Mouse (Mus musculus) ES-E14 (cell line): ENCODE measurements at regions not wholly inside any gene's neighbourhood (a gene's known extent, or its start where the extent isn't known, plus 50 kb on each side); places are given as distances from the start of the nearest gene placed in this dataset.

Experiments used
- DNase-seq: peaks from one replicate; pipeline ENCODE4 v3.0.0-alpha.2; 2013; ENCODE audit warnings: low read depth, low spot score
- H3K27ac ChIP-seq: 2 replicates; pipeline ENCODE4 v1.5.1; 2012; ENCODE audit warnings: low read depth, mild to moderate bottlenecking, low read length, moderate library complexity, mixed read lengths; ENCODE audit not compliant: poor library complexity, insufficient read depth, severe bottlenecking
- H3K36me3 ChIP-seq: 2 replicates; pipeline ENCODE4 v1.6.1; 2012; ENCODE audit warnings: mild to moderate bottlenecking, low read length, moderate library complexity, mixed read lengths; ENCODE audit not compliant: control insufficient read depth, poor library complexity, insufficient read depth, severe bottlenecking
- H3K4me1 ChIP-seq, 2 experiments: fragments of 150-350 bp in 1 of 2; sonication (generic) in 1 of 2; 2 replicates each; pipeline ENCODE4 v1.6.1; 2012; ENCODE audit warnings: low read length in 2 of 2, mild to moderate bottlenecking in 1 of 2, mixed read lengths in 1 of 2; ENCODE audit not compliant: control insufficient read depth in 2 of 2, insufficient read depth in 2 of 2, poor library complexity in 1 of 2
- H3K4me3 ChIP-seq, 2 experiments: fragments of 150-350 bp in 1 of 2; sonication (generic) in 1 of 2; 2 replicates each; pipeline ENCODE4 v1.5.1; 2012; ENCODE audit warnings: low read length in 2 of 2, low read depth in 1 of 2, mild to moderate bottlenecking in 1 of 2, mixed read lengths in 1 of 2; ENCODE audit not compliant: insufficient read depth in 1 of 2, poor library complexity in 1 of 2, severe bottlenecking in 1 of 2
- H3K9ac ChIP-seq: 2 replicates; pipeline ENCODE4 v1.6.1; 2012; ENCODE audit warnings: low read depth, mild to moderate bottlenecking, low read length, mixed read lengths; ENCODE audit not compliant: poor library complexity, insufficient read depth, severe bottlenecking
- H3K9me3 ChIP-seq: fragments of 150-350 bp; sonication (generic); 2 replicates; pipeline ENCODE4 v1.6.1; 2012; ENCODE audit warnings: low read depth, mild to moderate bottlenecking, low read length; ENCODE audit not compliant: control insufficient read depth, insufficient read depth
- CHD2 ChIP-seq: IDR thresholded peaks from 2 replicates; pipeline ENCODE4 v1.6.1; 2014; ENCODE audit warnings: mild to moderate bottlenecking, low read depth, low read length, inconsistent platforms
- HCFC1 ChIP-seq: IDR thresholded peaks from 2 replicates; pipeline ENCODE4 v1.6.1; 2012; ENCODE audit warnings: low read length, inconsistent platforms, borderline replicate concordance; ENCODE audit not compliant: insufficient read depth
- MAFK ChIP-seq: IDR thresholded peaks from 2 replicates; pipeline ENCODE4 v1.6.1; 2014; ENCODE audit warnings: mild to moderate bottlenecking, low read depth, low read length, inconsistent platforms; ENCODE audit not compliant: insufficient read depth
- ZC3H11A ChIP-seq: IDR thresholded peaks from 2 replicates; pipeline ENCODE4 v1.6.1; 2012; ENCODE audit warnings: low read depth, mild to moderate bottlenecking, inconsistent platforms, low read length, borderline replicate concordance
- ZNF384 ChIP-seq: IDR thresholded peaks from 2 replicates; pipeline ENCODE4 v1.6.1; 2012; ENCODE audit warnings: low read depth, low read length, inconsistent platforms
- in situ Hi-C, 2 experiments: fragments of 600-800 bp; cut with MboI; formaldehyde crosslinking; loops; one replicate each; pipeline ENCODE4 v1.15.1; 2025; ENCODE audit warnings: low sequenced_read_pairs in 2 of 2, inconsistent platforms in 1 of 2; ENCODE audit not compliant: unreplicated experiment in 2 of 2

DNA sequence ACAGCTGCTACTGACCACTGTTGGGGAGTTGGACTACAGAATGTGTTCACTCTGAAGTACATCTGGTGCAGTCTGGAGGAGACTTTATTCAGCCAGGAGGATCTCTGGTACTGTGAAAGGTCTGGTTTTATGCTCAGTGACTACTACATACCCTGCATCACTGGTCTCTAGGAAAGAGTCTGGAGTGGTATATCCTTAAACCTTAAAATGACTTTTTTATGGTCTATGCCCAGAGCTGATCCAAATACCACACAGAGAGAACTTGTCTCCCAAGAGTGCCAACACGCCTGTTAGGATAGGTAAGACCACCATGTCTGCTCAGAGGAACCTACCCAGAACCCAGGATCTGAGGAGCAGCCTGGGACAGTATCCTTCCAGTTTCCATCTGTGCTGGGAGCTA lies 184.1 kb upstream of the Epha3 start:
- H3K9me3 ChIP-seq: no peaks in the 10 kb centered on the region
- H3K27ac ChIP-seq: no peak overlapping the region
- DNase-seq: no peak
- in situ Hi-C loops: no loop called here
- no peaks in the 10 kb centered on the region for H3K4me1 ChIP-seq
- H3K36me3 ChIP-seq: no peaks in the 10 kb centered on the region
- H3K4me3 ChIP-seq: no peak overlapping the region
- TF ChIP-seq ZNF384 (no peak), ZC3H11A (no peak), MAFK (no peak), HCFC1 (no peak), CHD2 (no peak)
- H3K9ac ChIP-seq: no peak overlapping the region

DNA sequence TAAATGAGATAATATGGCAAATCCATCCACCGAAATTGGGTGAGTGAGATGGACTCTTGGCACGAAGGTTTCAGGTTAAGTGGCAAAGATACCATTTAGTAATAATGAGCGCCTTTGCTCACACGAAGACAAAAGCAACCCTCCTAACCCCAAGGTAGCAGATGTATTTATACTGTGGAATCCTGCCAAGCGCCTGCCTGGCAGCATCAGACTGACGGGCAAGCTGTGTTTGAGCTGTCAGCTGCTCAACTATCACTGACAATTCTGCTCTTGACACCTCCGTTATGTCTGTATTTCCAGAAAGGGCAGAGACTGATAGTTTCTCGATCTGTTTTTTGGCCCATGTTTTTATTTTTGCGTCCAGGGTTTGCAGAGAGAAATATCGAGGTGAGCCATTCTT lies 169.1 kb upstream of the Epha3 start:
- DNase-seq: no peak
- Histone ChIP-seq H3K36me3 (no peaks in the 10 kb centered on the region), H3K27ac (no peak overlapping the region), H3K4me3 (no peak overlapping the region), H3K4me1 (no peaks in the 10 kb centered on the region), H3K9ac (no peak overlapping the region), H3K9me3 (no peaks in the 10 kb centered on the region)
- TF ChIP-seq MAFK (no peak), HCFC1 (no peak), CHD2 (no peak), ZNF384 (no peak), ZC3H11A (no peak)
- in situ Hi-C loops: no loop called here

- H3K4me3 ChIP-seq: no peak overlapping the region
- H3K4me1 ChIP-seq: no peaks in the 10 kb centered on the region
- H3K36me3 ChIP-seq: no peaks in the 10 kb centered on the region
- no peak for DNase-seq
- H3K9ac ChIP-seq: no peak overlapping the region
- H3K9me3 ChIP-seq: no peaks in the 10 kb centered on the region
- in situ Hi-C loops: no loop called here
- TF ChIP-seq CHD2 (no peak), ZC3H11A (no peak), HCFC1 (no peak)
- H3K27ac ChIP-seq: no peak overlapping the region
These were observed 160.0 kb upstream of the Epha3 start for GRCm38 (mm10) chr16:64023981-64024380.

GRCm38 (mm10) chr16:64000884-64001283 lies 136.9 kb upstream of the Epha3 start:
- in situ Hi-C loops: no loop called here
- H3K27ac ChIP-seq: no peak overlapping the region
- DNase-seq: no peak
- no peaks in the 10 kb centered on the region for H3K4me1 ChIP-seq
- H3K9ac ChIP-seq: no peak overlapping the region
- TF ChIP-seq MAFK (no peak), ZNF384 (no peak), HCFC1 (no peak), ZC3H11A (no peak), CHD2 (no peak)
- no peaks in the 10 kb centered on the region for H3K9me3 ChIP-seq
- H3K36me3 ChIP-seq: no peaks in the 10 kb centered on the region
- H3K4me3 ChIP-seq: no peak overlapping the region

DNA sequence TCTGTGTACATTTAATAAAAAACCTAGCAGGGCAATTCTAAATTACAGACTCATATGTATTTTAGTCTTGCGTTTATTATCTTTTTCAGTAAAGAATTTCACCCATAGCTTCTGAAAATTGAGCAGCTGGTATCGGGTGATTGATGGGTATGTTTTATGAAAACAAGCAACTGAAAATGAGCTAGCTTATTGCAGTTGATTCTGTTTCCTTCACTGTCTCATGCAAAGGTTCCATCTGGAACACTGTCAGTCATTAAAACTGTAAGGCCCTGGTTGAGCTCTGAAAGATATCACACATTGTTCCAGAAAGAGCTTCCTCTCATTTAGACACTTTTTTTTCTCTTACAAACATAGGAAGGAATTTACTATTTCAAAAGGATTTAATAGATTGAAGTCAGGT lies 103.4 kb upstream of the Epha3 start:
- no peak for DNase-seq
- Histone ChIP-seq H3K4me3 (no peak overlapping the region), H3K9ac (no peak overlapping the region), H3K9me3 (no peaks in the 10 kb centered on the region), H3K36me3 (no peaks in the 10 kb centered on the region), H3K27ac (no peak overlapping the region), H3K4me1 (no peaks in the 10 kb centered on the region)
- no peak for TF ChIP-seq ZNF384
- no peak for TF ChIP-seq CHD2
- TF ChIP-seq HCFC1: no peak
- no peak for TF ChIP-seq MAFK
- no peak for TF ChIP-seq ZC3H11A
- in situ Hi-C loops: no loop called here
